Mouse (Mus musculus) megakaryocyte-erythroid progenitor cell, adult 5-6 weeks (primary cell): ENCODE measurements around the gene Mdk. TPM values are rescaled to one million over a fixed set of nuclear protein-coding genes. Genes with fewer than 3 reads are reported as not detected.

Source experiments
- ATAC-seq: replicated peaks from 2 replicates; pipeline ENCODE4 v1.8.0; 2016; ENCODE audit warnings: mild to moderate bottlenecking, inconsistent platforms; ENCODE audit not compliant: severe bottlenecking, poor library complexity, low FRiP score, low TSS enrichment
- total RNA-seq, 2 experiments: library from RNA; stranded (forward) in 1 of 2; stranded (reverse) in 1 of 2; fragments of 200-1000, 215-1000 nt in 1 of 2; fragments of >200 nt in 1 of 2; fragmentation: Nextera tagmentation in 1 of 2; gene quantifications; 2 replicates each; pipeline ENCODE4 v1.2.3; 2014 to 2017

Gene Mdk
- total RNA-seq, 2 experiments from 2014 or later: 0.75 to 2.1 TPM

- ATAC-seq: no peak
Observed at GRCm38 (mm10) chr2:91936154-91936553, 4.1 kb upstream of the Mdk start.

GRCm38 (mm10) chr2:91934826-91935525 lies 2.9 kb upstream of the Mdk start:
- ATAC-seq: no peak

GRCm38 (mm10) chr2:91934016-91934415 lies 1.9 kb upstream of the Mdk start:
- no peak for ATAC-seq

GRCm38 (mm10) chr2:91933471-91933870 lies 1.4 kb upstream of the Mdk start:
- no peak for ATAC-seq

- ATAC-seq: no peak
Observed at GRCm38 (mm10) chr2:91932737-91933350, 747 bp upstream of the Mdk start.

GRCm38 (mm10) chr2:91931328-91932159 lies 553 bp downstream of the Mdk start:
- ATAC-seq: no peak

GRCm38 (mm10) chr2:91930761-91931291 lies 1.3 kb downstream of the Mdk start:
- ATAC-seq: no peak

GRCm38 (mm10) chr2:91929936-91930335 lies 2.2 kb downstream of the Mdk start:
- ATAC-seq: no peak

- no peak for ATAC-seq
Observed at GRCm38 (mm10) chr2:91929455-91929854, 2.6 kb downstream of the Mdk start.

GRCm38 (mm10) chr2:91928534-91929350 lies 3.4 kb downstream of the Mdk start:
- ATAC-seq: no peak

GRCm38 (mm10) chr2:91927826-91928533 lies 4.1 kb downstream of the Mdk start:
- peak; percentile 20 for ATAC-seq

GRCm38 (mm10) chr2:91926949-91927348 lies 5.1 kb downstream of the Mdk start, which contains the start of gene Chrm4:
TSS of gene Chrm4 (plus strand) at chr2:91927249.
- no peak for ATAC-seq

- ATAC-seq: no peak
Observed at GRCm38 (mm10) chr2:91925442-91925841, 6.7 kb downstream of the Mdk start.

GRCm38 (mm10) chr2:91924726-91925125 lies 7.4 kb downstream of the Mdk start:
- ATAC-seq: no peak

- peak; percentile 41 for ATAC-seq
Observed at GRCm38 (mm10) chr2:91923415-91924337, 8.4 kb downstream of the Mdk start.

- no peak for ATAC-seq
Observed at GRCm38 (mm10) chr2:91922586-91923414, 9.3 kb downstream of the Mdk start.
